Mouse (Mus musculus) C2C12 (cell line): Measurements from ENCODE around the gene Six6. TPM values are rescaled to one million over a fixed set of nuclear protein-coding genes. Genes with fewer than 3 reads are reported as not detected.

Experiments used
- H3K27me3 ChIP-seq: one replicate; pipeline ENCODE4 v1.6.1; 2011; ENCODE audit not compliant: control insufficient read depth, insufficient read depth, insufficient read length
- H3K36me3 ChIP-seq: one replicate; pipeline ENCODE4 v1.6.1; 2011; ENCODE audit not compliant: control insufficient read depth, insufficient read depth
- H3K4me3 ChIP-seq: one replicate; pipeline ENCODE4 v1.5.1; 2011; ENCODE audit warnings: mild to moderate bottlenecking, control low read depth; ENCODE audit not compliant: poor library complexity, insufficient read depth, severe bottlenecking
- H3K79me2 ChIP-seq: one replicate; pipeline ENCODE4 v1.6.1; 2011; ENCODE audit not compliant: control insufficient read depth, insufficient read depth
- H3K79me3 ChIP-seq: one replicate; pipeline ENCODE4 v1.6.1; 2011; ENCODE audit warnings: low read depth, control low read depth
- H3ac ChIP-seq: one replicate; pipeline ENCODE3; 2011; ENCODE audit warnings: low read depth; ENCODE audit not compliant: control insufficient read depth, insufficient read length
- CEBPB ChIP-seq: IDR thresholded peaks from one replicate; pipeline ENCODE4 v1.6.1; 2011; ENCODE audit warnings: low read depth, mild to moderate bottlenecking, control low read depth, moderate library complexity
- CTCF ChIP-seq: IDR thresholded peaks from one replicate; pipeline ENCODE4 v1.5.1; 2011; ENCODE audit not compliant: control insufficient read depth, insufficient read depth, insufficient read length
- FOSL1 ChIP-seq: IDR thresholded peaks from one replicate; pipeline ENCODE4 v1.8.0; 2011; ENCODE audit warnings: mild to moderate bottlenecking, low read length; ENCODE audit not compliant: poor library complexity, insufficient read depth, severe bottlenecking
- MAX ChIP-seq: IDR thresholded peaks from one replicate; pipeline ENCODE4 v1.6.1; 2011; ENCODE audit warnings: mild to moderate bottlenecking, control low read depth
- MYOD1 ChIP-seq: IDR thresholded peaks from one replicate; pipeline ENCODE4 v1.6.1; 2011; ENCODE audit warnings: low read depth; ENCODE audit not compliant: control insufficient read depth, insufficient read length
- MYOG ChIP-seq: IDR thresholded peaks from one replicate; pipeline ENCODE4 v1.6.1; 2011; ENCODE audit not compliant: control insufficient read depth, insufficient read length; ENCODE audit errors: extremely low read depth
- USF1 ChIP-seq: IDR thresholded peaks from one replicate; pipeline ENCODE4 v1.6.1; 2011; ENCODE audit warnings: low read depth, mild to moderate bottlenecking, control low read depth, moderate library complexity
- long read RNA-seq, 2 experiments: library from polyadenylated mRNA; unstranded; transcript quantifications; one replicate each; pipeline ENCODE4 v2.0.0; 2019 to 2020
- polyA plus RNA-seq: library from polyadenylated mRNA; unstranded; fragments of >200 nt; fragmentation: generic; extraction: Trizol; gene quantifications from one replicate; pipeline ENCODE4 v1.2.1, GENCODE M21; 2012; ENCODE audit warnings: missing spikeins

The Six6 gene
- not detected for polyA plus RNA-seq
- long read RNA-seq, experiment 1: 0 reads
- long read RNA-seq, experiment 2: 0 reads

DNA sequence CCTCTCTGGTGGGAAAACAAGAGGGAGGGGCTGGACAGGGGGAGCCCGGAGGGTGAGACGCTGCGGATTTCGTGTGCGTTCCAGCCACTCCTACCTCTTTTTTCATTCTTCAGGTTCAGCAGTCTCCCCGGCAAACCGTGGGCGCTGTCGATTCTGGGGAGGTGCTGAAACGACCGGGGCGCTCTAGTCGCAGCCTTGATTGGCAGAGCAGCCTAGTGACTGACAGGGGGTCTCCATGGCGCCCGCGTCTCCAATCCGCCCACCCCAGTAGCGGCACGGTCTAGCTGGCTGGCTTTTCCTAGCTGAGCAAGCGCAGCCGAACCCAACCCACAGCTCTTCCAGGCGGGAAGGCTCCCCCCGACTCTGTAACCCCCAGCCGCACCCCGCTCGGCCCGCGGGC, at the start of gene Six6:
Gene Six6 (plus strand): TSS at position 277 of the 400 bp plus-strand sequence.
- no peak within 1 kb of the TSS for H3ac ChIP-seq
- TF ChIP-seq USF1: no peak
- TF ChIP-seq MYOD1: no peak
- TF ChIP-seq CTCF: no peak
- TF ChIP-seq MYOG: no peak
- H3K27me3 ChIP-seq: peaks cover 60% of the 10 kb centered on the region
- no peak within 1 kb of the TSS for H3K4me3 ChIP-seq
- H3K79me2 ChIP-seq: no peaks in the 10 kb centered on the region
- no peaks in the 10 kb centered on the region for H3K79me3 ChIP-seq
- no peaks in the 10 kb centered on the region for H3K36me3 ChIP-seq

DNA sequence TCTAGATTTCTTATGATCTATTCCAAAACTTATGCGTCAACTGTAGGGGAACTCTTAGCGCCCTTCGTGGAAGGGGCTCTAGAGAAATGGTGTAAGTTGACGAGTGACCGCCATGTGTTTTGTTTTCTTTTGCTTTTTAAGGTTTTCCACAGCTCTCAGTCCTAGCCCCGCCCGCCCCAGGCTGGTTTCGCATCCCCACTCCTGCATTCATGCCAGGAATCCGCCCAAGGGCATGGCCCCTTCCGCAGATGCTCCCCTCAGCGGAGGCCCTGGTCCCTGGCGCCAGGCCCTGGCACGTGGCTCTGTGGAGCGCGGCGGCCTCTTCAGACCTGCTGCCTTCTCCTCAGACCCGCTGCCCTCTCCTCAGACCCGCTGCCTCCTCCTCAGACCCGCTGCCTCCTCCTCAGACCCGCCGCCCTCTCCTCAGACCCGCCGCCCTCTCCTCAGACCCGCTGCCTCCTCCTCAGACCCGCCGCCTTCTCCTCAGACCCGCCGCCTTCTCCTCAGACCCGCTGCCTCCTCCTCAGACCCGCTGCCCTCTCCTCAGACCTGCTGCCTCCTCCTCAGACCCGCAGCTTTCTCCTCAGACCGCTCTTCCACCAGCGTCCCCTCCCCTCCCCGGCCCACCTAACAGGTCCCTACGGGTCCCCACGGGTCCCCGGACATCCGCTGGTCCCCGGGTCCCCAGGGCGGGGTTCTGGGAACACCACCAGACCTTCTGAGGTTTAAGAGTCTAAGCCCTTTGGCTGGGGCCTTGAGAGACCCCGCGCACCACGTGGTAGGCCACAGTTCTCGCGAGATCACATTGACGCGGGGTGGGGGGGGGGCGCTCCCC, 22.3 kb upstream of the Six6 start:
- Histone ChIP-seq H3K79me2 (no peaks in the 10 kb centered on the region), H3K36me3 (no peaks in the 10 kb centered on the region), H3K27me3 (peaks cover 22% of the 10 kb centered on the region), H3K4me3 (no peak overlapping the region), H3K79me3 (no peaks in the 10 kb centered on the region), H3ac (no peak overlapping the region)
- TF ChIP-seq CEBPB (no peak), MAX (no peak), FOSL1 (no peak), CTCF (no peak), MYOD1 (no peak), USF1 (no peak), MYOG (no peak)

DNA sequence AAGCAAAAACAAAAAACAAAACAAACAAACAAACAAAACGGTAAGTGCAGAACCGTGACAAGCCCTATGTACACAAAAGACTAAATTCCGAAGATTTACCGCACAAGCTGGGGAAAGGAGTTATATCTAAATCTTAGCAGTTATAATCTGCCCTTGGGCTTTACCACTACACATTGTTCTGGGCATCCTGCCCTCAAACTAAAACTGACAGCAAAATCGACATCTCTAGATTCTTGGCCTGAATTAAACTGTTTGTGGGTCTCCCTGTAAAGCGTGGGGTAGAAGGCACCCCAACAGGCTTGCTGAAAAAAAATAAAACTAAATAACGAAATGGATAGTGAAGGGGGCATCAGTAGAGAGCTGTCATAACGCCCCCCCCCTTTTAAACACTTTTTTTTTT, 2.9 kb upstream of the Six6 start:
- no peak overlapping the region for H3K4me3 ChIP-seq
- H3K79me3 ChIP-seq: no peaks in the 10 kb centered on the region
- no peaks in the 10 kb centered on the region for H3K36me3 ChIP-seq
- H3K27me3 ChIP-seq: peaks cover 45% of the 10 kb centered on the region
- no peak for TF ChIP-seq MAX
- no peak for TF ChIP-seq USF1
- no peak for TF ChIP-seq CTCF
- no peak for TF ChIP-seq MYOD1
- no peak for TF ChIP-seq FOSL1
- no peak for TF ChIP-seq MYOG
- no peak for TF ChIP-seq CEBPB
- no peaks in the 10 kb centered on the region for H3K79me2 ChIP-seq
- H3ac ChIP-seq: no peak overlapping the region

DNA sequence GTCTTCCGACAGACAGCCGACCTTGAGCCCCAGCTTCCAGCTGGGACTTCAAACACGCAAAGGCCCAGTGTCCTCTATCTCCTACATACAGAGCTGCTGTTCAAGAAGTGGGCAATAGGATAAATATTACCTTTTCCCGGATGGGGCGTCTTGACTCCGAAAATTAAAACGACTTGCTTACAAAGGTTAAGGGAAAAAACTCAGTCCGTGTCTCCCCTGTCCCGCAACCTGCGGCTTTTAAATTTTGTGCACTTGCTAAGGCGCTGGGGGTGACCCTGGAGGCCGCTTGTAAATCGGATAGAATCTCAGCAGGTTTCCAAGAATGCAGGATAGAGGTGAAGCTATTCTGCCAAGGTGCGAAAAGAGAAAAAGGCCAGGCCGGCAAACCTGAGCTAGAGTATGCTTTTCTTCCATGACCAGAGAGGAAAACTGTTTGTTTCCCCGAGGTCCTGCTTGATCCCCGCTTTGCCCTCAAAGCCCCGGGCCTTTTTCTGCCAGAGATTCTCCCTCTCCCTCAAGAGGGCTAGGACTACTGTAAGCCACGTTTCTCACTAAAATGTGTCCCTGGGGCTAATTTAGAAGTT, 2.1 kb upstream of the Six6 start:
- Histone ChIP-seq H3ac (no peak overlapping the region), H3K79me3 (no peaks in the 10 kb centered on the region), H3K27me3 (peaks cover 52% of the 10 kb centered on the region), H3K36me3 (no peaks in the 10 kb centered on the region), H3K4me3 (no peak overlapping the region), H3K79me2 (no peaks in the 10 kb centered on the region)
- TF ChIP-seq MYOD1 (no peak), MAX (no peak), USF1 (no peak), CEBPB (no peak), CTCF (no peak), FOSL1 (no peak), MYOG (no peak)

DNA sequence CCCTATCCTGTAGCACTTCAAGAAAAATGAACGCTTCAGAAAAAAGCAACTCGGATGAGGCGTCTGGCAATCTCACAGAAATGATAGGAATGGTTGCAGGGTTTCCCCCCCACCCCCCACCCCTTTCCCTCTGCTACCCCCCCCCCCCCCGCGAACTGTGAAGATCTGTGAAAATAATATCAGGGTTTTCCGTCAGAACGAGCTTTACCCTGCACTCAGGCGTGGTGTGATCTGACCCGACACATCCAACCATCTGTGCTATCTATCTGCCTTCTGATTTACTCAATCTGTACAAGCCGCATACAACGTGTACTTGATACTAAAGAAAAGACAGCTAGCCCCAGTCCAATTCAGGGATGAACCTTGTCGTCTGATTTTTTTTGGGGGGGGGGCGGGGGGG, 1.5 kb upstream of the Six6 start:
- Histone ChIP-seq H3K79me2 (no peaks in the 10 kb centered on the region), H3ac (no peak overlapping the region), H3K27me3 (peaks cover 52% of the 10 kb centered on the region), H3K79me3 (no peaks in the 10 kb centered on the region), H3K4me3 (no peak overlapping the region), H3K36me3 (no peaks in the 10 kb centered on the region)
- TF ChIP-seq MAX: no peak
- TF ChIP-seq USF1: no peak
- TF ChIP-seq MYOD1: no peak
- no peak for TF ChIP-seq CTCF
- TF ChIP-seq MYOG: no peak
- TF ChIP-seq FOSL1: no peak
- no peak for TF ChIP-seq CEBPB
